Mouse (Mus musculus): ENCODE measurements around the gene Slc6a21.

- TF ChIP-seq CTCF (conservative IDR thresholded peaks at IDR 0.05; ENCODE audit: low read length): no peak
- no peak for TF ChIP-seq NANOG (IDR thresholded peaks at IDR 0.05; ENCODE audit: borderline replicate concordance, low read length)
- no peak for TF ChIP-seq POU5F1 (IDR thresholded peaks at IDR 0.05; ENCODE audit: borderline replicate concordance, low read length)
Measured at GRCm38 (mm10) chr7:45262266-45262665, 15.0 kb upstream of the Slc6a21 start.
